ENCODE assay signal across 23 mouse cellular contexts in the genomic region with DNA sequence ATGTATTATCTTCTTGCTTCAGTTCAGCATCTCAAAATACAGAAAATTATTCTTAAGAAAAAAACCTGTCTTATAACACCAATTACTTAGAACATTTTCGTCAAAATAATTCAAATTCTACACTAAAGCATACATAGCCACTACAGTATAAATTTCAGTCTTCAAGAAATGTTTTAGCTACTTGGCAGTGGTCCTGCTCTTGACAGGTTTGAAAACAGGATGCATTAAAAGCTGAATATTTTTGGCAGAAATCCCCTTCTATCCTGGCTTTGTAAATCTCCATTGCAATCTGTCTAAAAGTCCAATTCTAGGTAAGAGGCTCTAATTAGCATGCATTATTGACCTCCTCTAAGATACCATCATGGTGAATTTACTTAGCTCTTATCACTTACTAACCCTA.
DNase-seq lines count a peak whose midpoint lies in the region; ATAC-seq and TF ChIP-seq lines count a peak whose summit lies in the region.
"Had no signal": no experiment of that assay in that cellular context is flagged by ENCODE, and none has a peak within 500 bp of the region (broad histone marks: within the 10 kb centered on the region; RNA-seq: fewer than 3 reads in every experiment).

No protein-coding gene starts in this region.

- H3K9ac ChIP-seq in forebrain, embryonic 14.5 days (ENCODE audit: low read length) = no peak overlapping the region
- no peak overlapping the region for H3K9ac ChIP-seq in lung, embryonic 14.5 days
- no peak overlapping the region for H3K9ac ChIP-seq in forebrain, postnatal 0 days
- H3K9ac ChIP-seq: embryonic facial prominence, embryonic 15.5 days; heart, embryonic 13.5 days had no signal

- TF ChIP-seq CTCF in lung, embryonic 14.5 days (IDR thresholded peaks at IDR 0.05; ENCODE audit: low read depth) = no peak
- TF ChIP-seq CTCF in forebrain, postnatal 0 days (IDR thresholded peaks at IDR 0.05; ENCODE audit: low read depth) = no peak

- no peak overlapping the region for H3K27ac ChIP-seq in forebrain, embryonic 14.5 days (ENCODE audit: low read depth, low read length)
- H3K27ac ChIP-seq in forebrain, embryonic 10.5 days = no peak overlapping the region
- H3K27ac ChIP-seq in lung, embryonic 14.5 days (ENCODE audit: low read depth) = no peak overlapping the region
- no peak overlapping the region for H3K27ac ChIP-seq in forebrain, postnatal 0 days (ENCODE audit: low read depth, low read length)
- H3K27ac ChIP-seq: embryonic facial prominence, embryonic 15.5 days; gastrocnemius, adult 2 months; heart, embryonic 13.5 days had no signal

- no peak overlapping the region for H3K4me2 ChIP-seq in forebrain, embryonic 14.5 days (ENCODE audit: low read length)
- no peak overlapping the region for H3K4me2 ChIP-seq in lung, embryonic 14.5 days
- H3K4me2 ChIP-seq in forebrain, postnatal 0 days (ENCODE audit: low read depth) = no peak overlapping the region
- H3K4me2 ChIP-seq: embryonic facial prominence, embryonic 15.5 days; heart, embryonic 13.5 days had no signal

- no peaks in the 10 kb centered on the region for H3K27me3 ChIP-seq in forebrain, embryonic 14.5 days (replicated peaks; ENCODE audit: control insufficient read depth, insufficient read depth, low read length)
- H3K27me3 ChIP-seq in forebrain, embryonic 10.5 days (ENCODE audit: poor library complexity, severe bottlenecking) = no peaks in the 10 kb centered on the region
- H3K27me3 ChIP-seq in lung, embryonic 14.5 days (ENCODE audit: insufficient read depth, low read length) = no peaks in the 10 kb centered on the region
- H3K27me3 ChIP-seq in forebrain, postnatal 0 days (ENCODE audit: insufficient read depth, low read length) = no peaks in the 10 kb centered on the region
- H3K27me3 ChIP-seq: embryonic facial prominence, embryonic 15.5 days; heart, embryonic 13.5 days had no signal

- no peak overlapping the region for H3K4me3 ChIP-seq in forebrain, embryonic 14.5 days (ENCODE audit: low read depth, low read length)
- H3K4me3 ChIP-seq in forebrain, embryonic 10.5 days = no peak overlapping the region
- no peak overlapping the region for H3K4me3 ChIP-seq in lung, embryonic 14.5 days (ENCODE audit: low read depth, low read length)
- no peak overlapping the region for H3K4me3 ChIP-seq in forebrain, postnatal 0 days (ENCODE audit: low read depth, low read length)
- H3K4me3 ChIP-seq: embryonic facial prominence, embryonic 15.5 days; erythroblast, embryonic 14.5 days; gastrocnemius, adult 2 months; heart, embryonic 13.5 days had no signal

- no peaks in the 10 kb centered on the region for H3K9me3 ChIP-seq in forebrain, embryonic 14.5 days (replicated peaks; ENCODE audit: control insufficient read depth, low read length)
- H3K9me3 ChIP-seq in forebrain, embryonic 10.5 days = no peaks in the 10 kb centered on the region
- no peaks in the 10 kb centered on the region for H3K9me3 ChIP-seq in lung, embryonic 14.5 days (ENCODE audit: low read depth, low read length)
- no peaks in the 10 kb centered on the region for H3K9me3 ChIP-seq in forebrain, postnatal 0 days (ENCODE audit: low read length)
- H3K9me3 ChIP-seq: embryonic facial prominence, embryonic 15.5 days; G1E; heart, embryonic 13.5 days had no signal

- peak; percentile 32 to 45 for DNase-seq in cerebellum, postnatal 10 days
- DNase-seq in cerebellum, adult 11-12 months = no peak
- DNase-seq in forebrain, embryonic 14.5 days (ENCODE audit: low spot score) = peak; percentile 74
- no peak for DNase-seq in forebrain, embryonic 10.5 days (ENCODE audit: extremely low spot score, low spot score)
- DNase-seq in lung, embryonic 14.5 days = peak; percentile 1
- DNase-seq in lung, postnatal 36 days = no peak
- DNase-seq in forebrain, postnatal 0 days = peak; percentile 57
- no peak for DNase-seq in right cerebral cortex, adult 18-20 months
- DNase-seq: adrenal gland, adult 8-10 months; adrenal gland, postnatal 36 days; B cell, adult 2 months; cerebellum, postnatal 36 days; gastrocnemius, adult 2 months; gastrocnemius, postnatal 36 days; heart, adult 11 months; heart, postnatal 36 days; kidney, adult 18-20 months had no signal

- ATAC-seq in forebrain, embryonic 14.5 days = peak; percentile 40; the same call in 1 of the 2 replicates
- ATAC-seq in lung, embryonic 14.5 days (ENCODE audit: insufficient read depth) = no peak
- ATAC-seq in forebrain, postnatal 0 days = no peak
- ATAC-seq: CD4-positive, CD25-positive, alpha-beta regulatory T cell, adult 4 months; hindbrain, embryonic 16.5 days had no signal

- WGBS in forebrain, embryonic 14.5 days = 83% methylated on average over 1 of the region's 1 CpGs
- WGBS in forebrain, embryonic 10.5 days = 88% methylated on average over 1 of the region's 1 CpGs
- 76% methylated on average over 1 of the region's 1 CpGs for WGBS in lung, embryonic 14.5 days
- WGBS in forebrain, postnatal 0 days = 53% methylated on average over 1 of the region's 1 CpGs

- no peaks in the 10 kb centered on the region for H3K4me1 ChIP-seq in forebrain, embryonic 14.5 days (ENCODE audit: control insufficient read depth, insufficient read depth, low read length)
- H3K4me1 ChIP-seq in forebrain, embryonic 10.5 days = no peaks in the 10 kb centered on the region
- H3K4me1 ChIP-seq in lung, embryonic 14.5 days (ENCODE audit: insufficient read depth) = no peaks in the 10 kb centered on the region
- no peaks in the 10 kb centered on the region for H3K4me1 ChIP-seq in forebrain, postnatal 0 days (ENCODE audit: insufficient read depth)
- H3K4me1 ChIP-seq: embryonic facial prominence, embryonic 15.5 days; heart, embryonic 13.5 days had no signal

- no peaks in the 10 kb centered on the region for H3K36me3 ChIP-seq in forebrain, embryonic 14.5 days (ENCODE audit: control insufficient read depth, insufficient read depth, low read length)
- no peaks in the 10 kb centered on the region for H3K36me3 ChIP-seq in forebrain, embryonic 10.5 days (replicated peaks)
- no peaks in the 10 kb centered on the region for H3K36me3 ChIP-seq in lung, embryonic 14.5 days (ENCODE audit: insufficient read depth)
- H3K36me3 ChIP-seq in forebrain, postnatal 0 days (ENCODE audit: insufficient read depth) = no peaks in the 10 kb centered on the region
- H3K36me3 ChIP-seq: embryonic facial prominence, embryonic 15.5 days; G1E; heart, embryonic 13.5 days had no signal

Comparison
In these comparisons a context has a peak if more than half of its experiments do, and no peak if none do; other contexts are left out.
1. DNase-seq: peak in cerebellum, postnatal 10 days (2 of 2), forebrain, embryonic 14.5 days (single experiment), lung, embryonic 14.5 days (single experiment) and forebrain, postnatal 0 days (single experiment); none in cerebellum, adult 11-12 months (single experiment), forebrain, embryonic 10.5 days (single experiment), lung, postnatal 36 days (single experiment) and right cerebral cortex, adult 18-20 months (single experiment).